In the genomic region with DNA sequence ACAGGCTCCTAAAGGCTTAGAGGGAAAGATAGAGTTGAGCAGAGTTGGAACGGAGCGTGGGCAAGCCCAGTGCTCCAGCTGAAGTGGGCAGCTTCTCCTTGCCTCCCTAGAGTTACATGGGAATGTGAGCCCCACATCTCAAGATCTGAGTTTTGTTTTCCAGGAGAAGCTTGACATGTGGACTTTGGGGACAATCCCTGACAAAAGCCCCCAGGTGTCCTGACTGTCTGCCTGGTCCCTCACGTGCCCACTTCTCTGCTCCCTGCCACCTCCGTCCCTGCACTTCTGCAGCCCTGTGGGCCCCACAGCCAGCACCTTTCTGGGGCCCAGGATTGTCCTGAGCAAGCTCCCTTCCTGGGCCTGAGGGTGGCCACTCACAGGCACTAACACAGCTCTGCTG, we compare ENCODE assay signal across 17 mouse cellular contexts. TPM values are rescaled to one million over a fixed set of nuclear protein-coding genes. Genes with fewer than 3 reads are reported as not detected.
"Had no signal": no experiment of that assay in that cellular context is flagged by ENCODE, and none has a peak within 500 bp of the region (broad histone marks: within the 10 kb centered on the region; RNA-seq: fewer than 3 reads in every experiment).

No protein-coding gene starts in this region.

- ATAC-seq: midbrain, embryonic 13.5 days; midbrain, embryonic 15.5 days had no signal

- H3K27ac ChIP-seq: lung, embryonic 15.5 days; macrophage; midbrain, embryonic 13.5 days; midbrain, embryonic 15.5 days; neural tube, embryonic 12.5 days; stomach, embryonic 15.5 days had no signal

- H3K27me3 ChIP-seq: lung, embryonic 15.5 days; midbrain, embryonic 13.5 days; midbrain, embryonic 15.5 days; stomach, embryonic 15.5 days had no signal

- H3K36me3 ChIP-seq: lung, embryonic 15.5 days; stomach, embryonic 15.5 days had no signal

- H3K4me2 ChIP-seq: lung, embryonic 15.5 days; midbrain, embryonic 11.5 days; midbrain, embryonic 13.5 days; midbrain, embryonic 15.5 days; neural tube, embryonic 12.5 days; stomach, embryonic 15.5 days had no signal

- DNase-seq: lung, adult 2 months; lung, postnatal 36 days; right cerebral cortex, postnatal 14 days; thymus, adult 2 months; thymus, postnatal 25 days; thymus, postnatal 4 days had no signal

- H3K9me3 ChIP-seq: lung, embryonic 15.5 days; midbrain, embryonic 13.5 days; midbrain, embryonic 15.5 days; neural tube, embryonic 12.5 days; stomach, embryonic 15.5 days had no signal

- H3K4me3 ChIP-seq: lung, embryonic 15.5 days; megakaryocyte, embryonic 14.5 days; midbrain, embryonic 13.5 days; midbrain, embryonic 15.5 days; neural tube, embryonic 12.5 days; stomach, embryonic 15.5 days had no signal

- H3K9ac ChIP-seq: lung, embryonic 15.5 days; midbrain, embryonic 13.5 days; midbrain, embryonic 15.5 days; neural tube, embryonic 12.5 days; stomach, embryonic 15.5 days had no signal

RNA-seq across cellular contexts. Expression of gene Rps6kl1, which starts 6.2 kb away (rescaled TPM):
- total RNA-seq: megakaryocyte progenitor cell, adult 5-6 weeks; neutrophil, adult 5-6 weeks had no signal
- polyA plus RNA-seq: macrophage had no signal

RNA-seq across cellular contexts. Expression of gene Pgf, which starts 32.8 kb away (rescaled TPM):
- total RNA-seq: megakaryocyte progenitor cell, adult 5-6 weeks; monocyte, adult 5-6 weeks; neutrophil, adult 5-6 weeks had no signal

RNA-seq across cellular contexts. Expression of gene Prox2, which starts 34.3 kb away (rescaled TPM):
- total RNA-seq: monocyte, adult 5-6 weeks had no signal
